Mouse (Mus musculus): ENCODE results near the gene Tenm4. TPM values are rescaled to one million over a fixed set of nuclear protein-coding genes. Genes with fewer than 3 reads are reported as not detected.

The Tenm4 gene
- polyA plus RNA-seq, 1 experiment from 2014 or later, result 0.68 TPM

- ATAC-seq, result no peak
Observed at GRCm38 (mm10) chr7:96510396-96510795, 339.4 kb downstream of the Tenm4 start.

DNA sequence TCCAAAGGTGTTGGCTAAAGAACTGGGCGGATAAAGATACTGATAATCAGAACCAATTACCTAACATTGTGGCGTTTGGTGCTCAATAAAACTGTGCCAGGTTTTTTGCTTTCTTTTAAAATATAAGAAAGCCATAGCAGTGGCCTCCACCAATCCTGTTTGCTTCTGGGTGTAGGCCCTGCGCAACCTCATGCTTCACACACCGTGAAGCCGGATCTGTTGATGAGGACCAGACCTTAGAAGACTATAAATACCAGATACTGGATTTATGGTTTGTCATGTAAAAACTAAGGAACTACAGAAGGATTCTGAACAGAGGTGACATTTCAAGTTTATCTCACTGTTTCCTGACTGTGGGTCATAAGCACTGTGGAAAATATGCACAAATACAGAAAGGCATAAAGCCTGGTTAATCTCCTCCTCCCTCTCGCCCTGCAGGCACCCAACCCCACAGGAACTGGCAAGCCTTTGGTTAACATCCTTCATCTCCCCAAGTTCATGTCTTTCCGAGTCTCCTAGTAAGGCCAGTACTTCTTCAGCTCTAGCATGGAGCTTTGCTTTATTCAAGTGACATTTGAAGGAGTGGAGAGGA lies 340.1 kb downstream of the Tenm4 start:
- ATAC-seq, result no peak
- WGBS (ENCODE audit: insufficient replicate concordance), result 69% methylated on average over 7 of the region's 7 CpGs

More at GRCm38 (mm10) chr7:96510396-96510795, 339.4 kb downstream of the Tenm4 start:
- DNase-seq, result no peak
- H3K27ac ChIP-seq (ENCODE audit: low read depth), result no peak overlapping the region
- no peaks in the 10 kb centered on the region for H3K9me3 ChIP-seq (ENCODE audit: low read length)
- no peak overlapping the region for H3K9ac ChIP-seq (replicated peaks)
- WGBS (ENCODE audit: insufficient replicate concordance), result 67% methylated on average over 5 of the region's 5 CpGs
- H3K36me3 ChIP-seq (replicated peaks; ENCODE audit: insufficient read depth, low read length), result no peaks in the 10 kb centered on the region
- no peaks in the 10 kb centered on the region for H3K27me3 ChIP-seq (ENCODE audit: insufficient read depth, low read length)
- H3K4me2 ChIP-seq (ENCODE audit: low read depth, low read length), result no peak overlapping the region
- H3K4me3 ChIP-seq (ENCODE audit: low read depth, low read length), result no peak overlapping the region
- TF ChIP-seq CTCF (IDR thresholded peaks at IDR 0.05; ENCODE audit: low read depth) (no peak), EP300 (IDR thresholded peaks at IDR 0.05; ENCODE audit: low read depth) (no peak)
- no peaks in the 10 kb centered on the region for H3K4me1 ChIP-seq (ENCODE audit: insufficient read depth)

DNA sequence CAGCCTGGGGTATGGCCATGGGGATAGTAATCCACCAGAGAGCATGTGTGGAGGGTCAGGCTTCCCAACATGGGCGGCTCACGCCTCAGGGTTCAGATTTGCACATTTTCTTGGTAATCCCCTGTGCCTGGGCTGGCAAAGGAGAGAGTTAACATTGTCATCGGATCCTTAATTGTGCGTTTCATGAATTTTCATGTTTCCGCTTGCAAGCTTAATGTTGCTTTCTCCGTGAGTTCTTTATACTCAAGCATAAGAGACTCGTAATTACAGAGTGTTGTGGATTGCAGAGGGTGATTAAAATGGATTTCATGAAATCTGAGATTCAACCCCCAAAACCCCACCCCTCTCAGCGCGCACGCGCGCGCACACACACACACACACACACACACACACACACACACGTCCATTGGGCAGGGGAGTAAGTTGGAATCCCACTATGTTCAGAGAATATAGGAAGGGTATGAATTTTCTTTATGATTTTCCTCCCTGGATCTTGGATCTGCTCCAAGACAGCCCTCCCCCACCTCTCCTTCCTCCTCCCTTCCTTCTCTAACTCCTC lies 341.0 kb downstream of the Tenm4 start:
- TF ChIP-seq EP300 (IDR thresholded peaks at IDR 0.05; ENCODE audit: low read depth), result no peak
- TF ChIP-seq CTCF (IDR thresholded peaks at IDR 0.05; ENCODE audit: low read depth), result no peak
- no peak for ATAC-seq

More for the DNA sequence above, 340.1 kb downstream of the Tenm4 start:
- TF ChIP-seq CTCF (IDR thresholded peaks at IDR 0.05; ENCODE audit: low read depth), result no peak
- TF ChIP-seq EP300 (IDR thresholded peaks at IDR 0.05; ENCODE audit: low read depth), result no peak
- Histone ChIP-seq H3K36me3 (replicated peaks; ENCODE audit: insufficient read depth, low read length) (no peaks in the 10 kb centered on the region), H3K9ac (replicated peaks) (no peak overlapping the region), H3K27me3 (ENCODE audit: insufficient read depth, low read length) (no peaks in the 10 kb centered on the region), H3K4me2 (ENCODE audit: low read depth, low read length) (no peak overlapping the region), H3K9me3 (ENCODE audit: low read length) (no peaks in the 10 kb centered on the region), H3K4me1 (ENCODE audit: insufficient read depth) (no peaks in the 10 kb centered on the region), H3K27ac (ENCODE audit: low read depth) (no peak overlapping the region), H3K4me3 (ENCODE audit: low read depth, low read length) (no peak overlapping the region)
- no peak for DNase-seq

GRCm38 (mm10) chr7:96519216-96519615 lies 348.2 kb downstream of the Tenm4 start:
- no peak for ATAC-seq
- H3K4me1 ChIP-seq (ENCODE audit: insufficient read depth), result no peaks in the 10 kb centered on the region
- TF ChIP-seq EP300 (IDR thresholded peaks at IDR 0.05; ENCODE audit: low read depth), result no peak
- peak; percentile 92 for TF ChIP-seq CTCF (IDR thresholded peaks at IDR 0.05; ENCODE audit: low read depth)
- no peaks in the 10 kb centered on the region for H3K36me3 ChIP-seq (replicated peaks; ENCODE audit: insufficient read depth, low read length)
- H3K9me3 ChIP-seq (ENCODE audit: low read length), result no peaks in the 10 kb centered on the region
- H3K27ac ChIP-seq (ENCODE audit: low read depth), result no peak overlapping the region
- 2% methylated on average over 2 of the region's 2 CpGs for WGBS (ENCODE audit: insufficient replicate concordance)
- no peak overlapping the region for H3K4me2 ChIP-seq (ENCODE audit: low read depth, low read length)
- no peaks in the 10 kb centered on the region for H3K27me3 ChIP-seq (ENCODE audit: insufficient read depth, low read length)
- DNase-seq, result no peak
- H3K4me3 ChIP-seq (ENCODE audit: low read depth, low read length), result no peak overlapping the region
- no peak overlapping the region for H3K9ac ChIP-seq (replicated peaks)

More for the DNA sequence above, 341.0 kb downstream of the Tenm4 start:
- DNase-seq, result no peak
- no peaks in the 10 kb centered on the region for H3K9me3 ChIP-seq (ENCODE audit: low read length)
- no peak overlapping the region for H3K4me2 ChIP-seq (ENCODE audit: low read depth, low read length)
- H3K4me3 ChIP-seq (ENCODE audit: low read depth, low read length), result no peak overlapping the region
- H3K27me3 ChIP-seq (ENCODE audit: insufficient read depth, low read length), result no peaks in the 10 kb centered on the region
- H3K9ac ChIP-seq (replicated peaks), result no peak overlapping the region
- no peaks in the 10 kb centered on the region for H3K4me1 ChIP-seq (ENCODE audit: insufficient read depth)
- H3K36me3 ChIP-seq (replicated peaks; ENCODE audit: insufficient read depth, low read length), result no peaks in the 10 kb centered on the region
- no peak overlapping the region for H3K27ac ChIP-seq (ENCODE audit: low read depth)
- WGBS (ENCODE audit: insufficient replicate concordance), result 80% methylated on average over 14 of the region's 14 CpGs

DNA sequence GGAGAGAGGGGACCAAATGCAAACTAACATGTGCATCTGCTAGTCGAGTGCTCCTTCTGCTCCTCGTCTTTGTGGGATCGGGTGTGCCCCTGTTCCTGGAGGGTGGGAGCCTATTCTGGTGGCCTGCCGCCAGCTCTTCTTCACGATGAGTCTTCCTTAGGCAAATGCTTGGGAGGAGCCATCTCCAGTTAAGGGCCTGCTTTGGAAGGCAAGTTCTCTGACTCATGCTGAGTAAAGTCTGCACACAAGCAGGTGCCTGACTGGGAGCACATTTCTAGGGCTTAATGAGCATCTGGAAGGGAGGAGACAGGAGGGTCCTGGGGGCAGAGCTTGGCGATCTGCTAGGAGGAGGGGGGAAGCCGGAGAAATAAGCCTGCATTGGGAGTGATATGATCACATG lies 350.9 kb downstream of the Tenm4 start:
- Histone ChIP-seq H3K36me3 (replicated peaks; ENCODE audit: insufficient read depth, low read length) (no peaks in the 10 kb centered on the region), H3K4me2 (ENCODE audit: low read depth, low read length) (no peak overlapping the region), H3K9ac (replicated peaks) (no peak overlapping the region), H3K27me3 (ENCODE audit: insufficient read depth, low read length) (no peaks in the 10 kb centered on the region), H3K4me1 (ENCODE audit: insufficient read depth) (no peaks in the 10 kb centered on the region), H3K4me3 (ENCODE audit: low read depth, low read length) (no peak overlapping the region), H3K27ac (ENCODE audit: low read depth) (no peak overlapping the region), H3K9me3 (ENCODE audit: low read length) (no peaks in the 10 kb centered on the region)
- TF ChIP-seq CTCF (IDR thresholded peaks at IDR 0.05; ENCODE audit: low read depth) (no peak), EP300 (IDR thresholded peaks at IDR 0.05; ENCODE audit: low read depth) (no peak)
- ATAC-seq (no peak), DNase-seq (no peak)
- 65% methylated on average over 7 of the region's 7 CpGs for WGBS (ENCODE audit: insufficient replicate concordance)

- 59% methylated on average over 2 of the region's 2 CpGs for WGBS (ENCODE audit: insufficient replicate concordance)
- TF ChIP-seq CTCF (IDR thresholded peaks at IDR 0.05; ENCODE audit: low read depth) (no peak), EP300 (IDR thresholded peaks at IDR 0.05; ENCODE audit: low read depth) (no peak)
- Histone ChIP-seq H3K4me1 (ENCODE audit: insufficient read depth) (no peaks in the 10 kb centered on the region), H3K27ac (ENCODE audit: low read depth) (no peak overlapping the region), H3K36me3 (replicated peaks; ENCODE audit: insufficient read depth, low read length) (no peaks in the 10 kb centered on the region), H3K4me3 (ENCODE audit: low read depth, low read length) (no peak overlapping the region), H3K4me2 (ENCODE audit: low read depth, low read length) (no peak overlapping the region), H3K9ac (replicated peaks) (no peak overlapping the region), H3K27me3 (ENCODE audit: insufficient read depth, low read length) (no peaks in the 10 kb centered on the region), H3K9me3 (ENCODE audit: low read length) (no peaks in the 10 kb centered on the region)
- no peak for ATAC-seq
- DNase-seq, result no peak
Observed at GRCm38 (mm10) chr7:96523673-96524072, 352.6 kb downstream of the Tenm4 start.

All from liver, postnatal 0 days (tissue).